Mouse (Mus musculus): ENCODE data around the gene Ism1.

DNA sequence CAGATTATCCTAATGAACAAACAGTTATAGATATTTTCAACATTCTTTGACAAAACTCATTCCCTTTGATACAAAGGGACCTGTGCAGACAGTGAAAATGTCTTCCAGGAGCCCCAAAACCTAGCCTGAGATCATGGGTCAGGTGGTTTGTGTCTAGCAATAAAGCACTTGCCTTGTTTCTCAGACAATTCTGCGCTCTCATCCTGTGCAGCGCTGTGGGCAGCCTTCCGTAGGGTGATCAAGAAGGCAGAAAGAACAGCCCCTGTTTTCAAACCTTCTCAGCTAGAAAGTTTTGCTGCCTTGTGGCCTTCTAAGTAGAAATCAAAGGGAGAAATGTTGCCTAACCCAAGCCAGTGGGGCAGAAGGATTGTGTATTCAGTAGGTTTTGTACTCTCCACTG is 48.3 kb upstream of the Ism1 start:
- no peak for TF ChIP-seq CTCF (IDR thresholded peaks at IDR 0.05; ENCODE audit: extremely low read depth, insufficient read depth, low read length)
- TF ChIP-seq POLR2A (IDR thresholded peaks at IDR 0.05; ENCODE audit: extremely low read depth, insufficient read depth, low read length): no peak

Measured in cortical plate, adult 2 months (tissue).